Mouse (Mus musculus): ENCODE data around the gene Gstm7.

Gstm7 gene

GRCm38 (mm10) chr3:107877005-107877404 is 54.6 kb downstream of the Gstm7 start, which contains the start of gene Eps8l3:
Eps8l3 (plus strand) TSS chr3:107877229.
- in situ Hi-C loops (cut with MseI, MboI): no loop called here
